Mouse (Mus musculus) stomach, embryonic 16.5 days (tissue): ENCODE measurements around the gene Pitpnc1. TPM values are rescaled to one million over a fixed set of nuclear protein-coding genes. Genes with fewer than 3 reads are reported as not detected.

ENCODE experiments used
- ATAC-seq: fragments of 200-750 bp; cut with Nextera tagmentation; 2 replicates; pipeline ENCODE4 v1.8.0; 2017; ENCODE audit warnings: moderate number of reproducible peaks, moderate TSS enrichment; ENCODE audit not compliant: insufficient read depth, low FRiP score
- H3K27ac ChIP-seq: fragments of 300-500 bp; sonication (generic); 2 replicates; pipeline ENCODE4 v1.5.1; 2014; ENCODE audit warnings: low read length
- H3K27me3 ChIP-seq: fragments of 300-500 bp; sonication (generic); 2 replicates; pipeline ENCODE4 v1.6.1; 2014; ENCODE audit warnings: low read length, control low read depth, mixed read lengths; ENCODE audit not compliant: control insufficient read depth, insufficient read depth
- H3K36me3 ChIP-seq: fragments of 300-500 bp; sonication (generic); 2 replicates; pipeline ENCODE4 v1.6.1; 2014; ENCODE audit warnings: low read length; ENCODE audit not compliant: control insufficient read depth, insufficient read depth
- H3K4me1 ChIP-seq: fragments of 300-500 bp; sonication (generic); 2 replicates; pipeline ENCODE4 v1.6.1; 2014; ENCODE audit warnings: low read length, control low read depth, mixed read lengths; ENCODE audit not compliant: control insufficient read depth, insufficient read depth
- H3K4me2 ChIP-seq: fragments of 300-500 bp; sonication (generic); 2 replicates; pipeline ENCODE4 v1.6.1; 2014; ENCODE audit warnings: low read depth, low read length, mixed read lengths
- H3K4me3 ChIP-seq: fragments of 300-500 bp; sonication (generic); replicated peaks from 2 replicates; pipeline ENCODE4 v1.5.1; 2014; ENCODE audit warnings: mild to moderate bottlenecking, low read length
- H3K9ac ChIP-seq: fragments of 300-500 bp; sonication (generic); 2 replicates; pipeline ENCODE4 v1.6.1; 2014; ENCODE audit warnings: low read length
- H3K9me3 ChIP-seq: fragments of 300-500 bp; sonication (generic); replicated peaks from 2 replicates; pipeline ENCODE4 v1.6.1; 2016; ENCODE audit warnings: low read length, control low read depth; ENCODE audit not compliant: control insufficient read depth
- WGBS: fragments of 180-500 bp; shearing (Covaris S2); extraction: QIAGEN DNeasy Blood & Tissue Kit; methylation state at CpG from one replicate; pipeline ENCODE4 v1.1.7; 2014; 5-methylcytosine and 5-hydroxymethylcytosine counted together
- polyA plus RNA-seq: library from polyadenylated mRNA; unstranded; fragments of >200 nt; fragmentation: Nextera tagmentation; extraction: Ambion mirVana; gene quantifications from 2 replicates; pipeline ENCODE4 v1.2.1, GENCODE M21; 2015

Gene Pitpnc1
- polyA plus RNA-seq, 1 experiment from 2014 or later: 13.9 TPM

DNA sequence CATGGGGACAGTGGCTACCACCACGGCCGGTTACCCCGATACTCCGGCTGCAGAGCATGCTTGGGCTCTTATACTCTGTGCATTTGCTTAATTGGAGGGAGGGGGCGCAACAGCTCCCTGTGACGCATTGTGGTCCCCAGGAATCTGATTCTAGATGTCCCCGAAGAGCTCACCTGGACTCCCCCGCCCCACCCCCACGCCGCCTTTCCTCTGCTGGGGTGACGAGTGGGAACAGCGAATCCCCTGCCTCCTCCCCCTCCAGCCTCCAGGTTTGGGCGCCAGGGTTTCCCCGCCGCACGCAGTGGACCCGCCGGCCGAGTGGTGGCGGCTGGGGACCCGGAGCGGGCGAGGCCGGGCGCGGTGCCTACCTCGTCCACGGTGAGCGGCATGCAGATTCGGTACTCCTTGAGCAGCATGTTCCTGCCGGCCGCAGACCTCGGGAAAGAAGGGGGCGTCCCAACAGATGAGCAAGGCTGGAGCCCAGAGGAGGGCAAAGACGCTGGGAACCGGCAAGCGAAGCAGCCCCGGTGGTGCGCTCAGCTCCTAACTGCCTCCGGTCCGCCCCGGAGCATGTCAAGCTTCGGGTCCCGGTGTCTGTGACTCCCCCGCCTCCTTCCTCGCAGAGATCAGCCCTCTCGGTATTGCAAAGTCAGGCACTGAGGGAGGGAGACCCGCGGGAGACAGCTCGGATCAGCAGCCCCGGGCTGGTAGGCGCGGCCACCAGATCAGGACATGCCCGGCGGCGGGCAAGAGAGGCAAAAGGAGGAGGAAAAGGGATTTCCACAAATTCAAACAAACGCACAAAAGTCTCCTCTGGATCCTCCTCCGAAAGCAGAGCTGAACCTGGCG lies 752 bp downstream of the Pitpnc1 start:
- under 1% methylated on average over 58 of the region's 59 CpGs for WGBS

DNA sequence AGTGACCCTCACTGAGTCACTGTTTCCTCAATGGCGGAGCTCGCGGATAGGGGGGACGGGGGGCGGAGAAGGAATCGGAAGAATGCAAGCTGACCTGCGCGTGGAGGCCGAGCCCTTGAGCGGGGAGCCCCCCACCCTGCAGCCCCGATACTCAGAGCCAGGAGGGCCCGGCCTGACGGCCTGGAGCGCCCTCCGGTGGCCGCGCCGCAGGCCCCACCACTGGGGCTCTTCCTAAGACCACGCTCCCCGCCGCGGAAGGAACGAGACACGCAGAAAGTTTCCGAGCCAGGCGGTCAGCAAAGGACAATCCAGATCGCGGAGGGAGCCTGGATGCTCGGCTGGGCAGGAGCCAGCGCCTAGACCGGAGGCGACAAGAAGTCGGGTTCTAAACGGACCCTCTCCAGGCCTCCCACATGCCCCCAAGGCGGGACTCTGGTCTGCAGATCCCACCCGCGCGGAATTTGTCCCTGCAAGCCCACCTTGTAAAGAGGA lies 1.4 kb downstream of the Pitpnc1 start:
- Histone ChIP-seq H3K36me3 (no peaks in the 10 kb centered on the region), H3K27me3 (no peaks in the 10 kb centered on the region), H3K9me3 (no peaks in the 10 kb centered on the region), H3K27ac (peak overlapping the region; percentile 81), H3K4me1 (peaks cover 23% of the 10 kb centered on the region), H3K4me3 (peak overlapping the region; percentile 54), H3K9ac (peak overlapping the region; percentile 73), H3K4me2 (peak overlapping the region; percentile 89)
- under 1% methylated on average over 37 of the region's 38 CpGs for WGBS
- ATAC-seq: peak; percentile 83

More for the DNA sequence above, 752 bp downstream of the Pitpnc1 start:
- Histone ChIP-seq H3K9me3 (no peaks in the 10 kb centered on the region), H3K36me3 (no peaks in the 10 kb centered on the region), H3K27me3 (no peaks in the 10 kb centered on the region), H3K4me2 (peak overlapping the region; percentile 89), H3K27ac (peak overlapping the region; percentile 81), H3K4me3 (peak overlapping the region; percentile 54), H3K9ac (peak overlapping the region; percentile 73), H3K4me1 (peaks cover 23% of the 10 kb centered on the region)
- ATAC-seq: peak; percentile 51

DNA sequence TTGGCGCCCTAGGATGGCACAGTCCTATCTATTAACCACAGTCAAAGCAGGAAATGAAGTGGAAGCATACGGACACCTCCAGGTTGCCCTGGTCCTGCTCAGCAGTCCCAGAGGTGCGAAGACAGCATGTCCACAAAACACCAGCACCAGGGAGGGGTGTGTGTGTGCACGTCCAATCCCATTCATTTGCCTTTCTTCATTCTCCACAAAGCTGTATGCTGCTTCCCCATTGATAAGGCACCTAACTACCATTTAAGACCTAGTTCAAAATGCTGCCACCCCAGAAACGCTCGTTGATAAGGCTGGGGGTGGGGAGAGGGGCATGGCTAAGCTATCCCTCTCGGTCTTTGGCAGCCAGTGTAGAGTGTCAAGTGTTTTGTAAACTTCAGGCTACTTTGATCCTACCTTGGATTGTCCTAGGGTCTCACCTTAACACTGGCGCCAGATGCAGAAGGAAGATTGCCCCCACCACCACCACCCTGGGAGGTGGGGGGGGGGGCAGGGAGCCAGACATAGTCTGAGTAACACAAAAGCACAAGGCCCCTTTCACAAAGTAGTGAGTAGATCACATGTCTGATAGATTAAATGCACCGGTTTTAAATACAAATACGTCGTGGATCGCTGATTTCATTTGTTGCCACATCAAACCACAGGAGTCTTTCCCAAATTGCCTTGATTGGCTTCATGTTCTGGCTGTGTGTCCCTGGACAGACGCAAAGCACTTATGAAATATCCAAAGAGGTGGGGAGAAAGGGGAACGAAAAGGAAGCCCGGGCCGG lies 2.1 kb downstream of the Pitpnc1 start:
- Histone ChIP-seq H3K36me3 (no peaks in the 10 kb centered on the region), H3K9me3 (no peaks in the 10 kb centered on the region), H3K27ac (peak overlapping the region; percentile 81), H3K4me1 (peaks cover 23% of the 10 kb centered on the region), H3K4me3 (peak overlapping the region; percentile 54), H3K27me3 (no peaks in the 10 kb centered on the region), H3K9ac (peak overlapping the region; percentile 73), H3K4me2 (peak overlapping the region; percentile 89)
- ATAC-seq: no peak
- WGBS: 20% methylated on average over 16 of the region's 16 CpGs

DNA sequence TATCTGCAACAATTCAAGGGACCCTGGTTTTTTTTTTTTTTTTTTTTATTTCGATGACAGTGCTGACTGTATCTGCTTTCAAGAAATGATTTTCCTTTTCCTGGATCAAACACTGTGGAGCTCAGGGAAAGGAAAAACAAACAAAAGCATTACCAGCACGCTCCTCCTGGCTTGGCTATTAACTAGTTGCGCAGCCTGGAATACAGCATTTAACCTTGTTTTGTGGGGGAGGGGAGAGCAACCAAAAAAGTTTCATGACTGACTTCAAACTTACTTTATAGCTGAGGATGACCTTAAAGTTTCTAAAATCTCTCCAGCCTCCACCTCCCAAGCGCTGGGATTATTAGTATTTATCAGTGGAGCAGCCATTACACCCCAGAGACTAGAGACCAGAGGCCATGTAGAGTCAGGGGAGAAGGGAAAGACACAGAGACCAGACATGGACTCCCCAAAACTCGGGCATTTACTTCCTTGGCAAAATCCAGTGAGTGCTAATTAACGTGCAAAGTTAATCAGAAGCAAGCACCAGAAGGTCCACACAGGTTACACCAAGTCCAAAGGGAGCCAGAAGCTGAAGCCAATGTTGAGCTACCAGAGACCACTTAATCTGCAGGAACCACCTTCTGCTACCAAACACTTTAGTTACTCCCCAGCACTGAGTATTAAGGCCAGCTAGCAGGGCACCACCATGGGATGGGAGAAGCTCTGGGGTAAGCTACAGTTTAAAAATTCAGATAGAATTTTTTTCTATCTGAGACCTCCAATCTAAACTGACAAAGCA lies 3.7 kb downstream of the Pitpnc1 start:
- H3K36me3 ChIP-seq: no peaks in the 10 kb centered on the region
- no peaks in the 10 kb centered on the region for H3K9me3 ChIP-seq
- H3K4me3 ChIP-seq: no peak overlapping the region
- no peak overlapping the region for H3K9ac ChIP-seq
- WGBS: 63% methylated on average over 6 of the region's 6 CpGs
- ATAC-seq: no peak
- H3K4me2 ChIP-seq: no peak overlapping the region
- H3K27me3 ChIP-seq: no peaks in the 10 kb centered on the region
- peaks cover 17% of the 10 kb centered on the region for H3K4me1 ChIP-seq
- H3K27ac ChIP-seq: no peak overlapping the region

DNA sequence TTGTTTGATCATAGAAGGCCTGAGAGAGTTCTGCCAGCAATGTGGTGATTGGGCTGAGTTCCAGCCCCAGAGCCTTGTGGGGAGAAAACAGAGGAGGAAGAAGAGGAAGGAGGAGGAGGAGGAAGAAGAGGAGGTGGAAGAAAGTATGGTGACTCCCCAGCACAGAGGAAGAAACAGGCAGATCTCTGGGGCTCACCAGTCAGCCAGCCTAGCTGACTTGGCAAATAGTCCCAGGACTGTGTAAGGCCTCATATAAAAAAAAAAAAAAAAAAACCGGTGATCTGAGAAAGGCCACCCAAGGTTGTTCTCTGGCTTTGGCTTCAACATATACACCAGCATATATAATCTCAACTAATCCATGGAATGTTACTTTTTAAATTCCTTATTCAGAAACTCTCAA lies 4.5 kb downstream of the Pitpnc1 start:
- Histone ChIP-seq H3K9me3 (no peaks in the 10 kb centered on the region), H3K27ac (no peak overlapping the region), H3K4me1 (peaks cover 11% of the 10 kb centered on the region), H3K27me3 (no peaks in the 10 kb centered on the region), H3K4me3 (no peak overlapping the region), H3K9ac (no peak overlapping the region), H3K36me3 (no peaks in the 10 kb centered on the region), H3K4me2 (no peak overlapping the region)
- WGBS: 43% methylated on average over 1 of the region's 1 CpGs
- no peak for ATAC-seq

DNA sequence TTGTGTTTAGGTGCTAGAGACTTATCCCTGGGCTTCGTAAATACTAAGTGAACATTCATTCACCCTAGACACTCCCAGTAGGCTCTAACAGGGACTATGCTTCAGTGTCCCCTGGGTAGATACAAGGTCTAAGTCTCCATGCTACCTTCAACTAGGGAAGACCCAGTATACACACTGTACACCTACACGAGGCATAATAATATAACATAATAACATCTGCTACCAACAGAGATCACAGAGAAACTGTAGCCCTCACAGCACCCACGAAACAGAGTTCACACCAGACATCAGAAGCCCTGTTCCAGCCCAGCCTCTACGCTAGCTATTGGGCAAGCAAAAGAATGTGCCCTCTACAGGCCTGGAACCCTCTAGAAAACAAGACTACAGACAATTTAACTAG lies 5.5 kb downstream of the Pitpnc1 start:
- Histone ChIP-seq H3K4me3 (no peak overlapping the region), H3K9ac (no peak overlapping the region), H3K36me3 (no peaks in the 10 kb centered on the region), H3K27me3 (no peaks in the 10 kb centered on the region), H3K4me2 (no peak overlapping the region), H3K27ac (no peak overlapping the region), H3K9me3 (no peaks in the 10 kb centered on the region), H3K4me1 (peaks cover 9% of the 10 kb centered on the region)
- no peak for ATAC-seq
- WGBS: 91% methylated on average over 4 of the region's 4 CpGs

DNA sequence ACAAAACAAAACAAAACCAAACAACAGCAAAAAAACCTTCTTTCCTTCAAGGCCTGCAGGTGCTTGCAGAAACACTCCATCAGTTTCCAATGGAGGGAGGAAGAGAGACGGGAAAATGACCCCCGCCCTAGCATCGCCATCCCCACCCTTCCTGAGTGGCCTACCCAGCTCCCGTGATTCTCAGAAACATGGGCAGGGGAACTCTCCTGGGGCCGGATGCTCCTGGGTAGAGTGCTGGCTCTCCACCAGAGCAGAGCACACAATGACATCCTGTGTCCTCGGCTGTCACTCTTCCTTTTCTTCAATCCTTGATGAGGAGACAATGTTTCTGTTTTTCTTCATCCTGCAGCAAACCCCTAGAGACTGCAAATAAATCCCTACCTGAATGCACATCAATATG lies 6.4 kb downstream of the Pitpnc1 start:
- ATAC-seq: no peak
- H3K4me2 ChIP-seq: no peak overlapping the region
- 0 out of 2 replicates have a peak overlapping the region, but pooled peaks have one; percentile 18 for H3K9ac ChIP-seq
- no peak overlapping the region for H3K27ac ChIP-seq
- H3K36me3 ChIP-seq: no peaks in the 10 kb centered on the region
- peaks cover 9% of the 10 kb centered on the region for H3K4me1 ChIP-seq
- H3K4me3 ChIP-seq: no peak overlapping the region
- no peaks in the 10 kb centered on the region for H3K27me3 ChIP-seq
- H3K9me3 ChIP-seq: no peaks in the 10 kb centered on the region
- 71% methylated on average over 6 of the region's 6 CpGs for WGBS

DNA sequence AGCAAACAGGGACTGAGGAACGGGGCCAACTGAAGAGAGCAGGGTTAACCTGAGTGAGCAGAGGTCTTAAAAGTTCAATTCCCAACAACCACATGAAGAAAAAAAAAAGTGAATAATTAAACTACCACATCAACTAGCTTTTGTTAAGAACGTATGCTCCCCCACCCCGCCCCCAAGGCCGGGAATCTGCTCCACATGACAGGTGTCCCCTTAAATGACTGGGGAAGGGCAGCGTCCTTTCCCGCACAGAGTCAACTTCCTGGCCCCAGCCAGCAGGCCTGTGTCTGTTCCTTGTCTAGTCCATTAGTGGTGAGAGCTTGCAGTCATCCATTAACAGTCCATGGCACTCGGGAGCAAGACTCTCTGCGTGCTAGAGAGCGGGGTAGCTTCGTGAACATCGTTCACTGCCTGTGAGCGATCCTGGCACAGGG lies 7.2 kb downstream of the Pitpnc1 start:
- no peaks in the 10 kb centered on the region for H3K27me3 ChIP-seq
- no peaks in the 10 kb centered on the region for H3K36me3 ChIP-seq
- WGBS: 68% methylated on average over 12 of the region's 12 CpGs
- H3K4me3 ChIP-seq: no peak overlapping the region
- no peak overlapping the region for H3K9ac ChIP-seq
- no peaks in the 10 kb centered on the region for H3K9me3 ChIP-seq
- H3K4me1 ChIP-seq: peaks cover 8% of the 10 kb centered on the region
- H3K4me2 ChIP-seq: no peak overlapping the region
- no peak for ATAC-seq
- no peak overlapping the region for H3K27ac ChIP-seq
